Mouse (Mus musculus): ENCODE data around the gene Ephb1. TPM values are rescaled to one million over a fixed set of nuclear protein-coding genes. Genes with fewer than 3 reads are reported as not detected.

Gene Ephb1
- total and polyA plus RNA-seq, 3 experiments, result not detected

DNA sequence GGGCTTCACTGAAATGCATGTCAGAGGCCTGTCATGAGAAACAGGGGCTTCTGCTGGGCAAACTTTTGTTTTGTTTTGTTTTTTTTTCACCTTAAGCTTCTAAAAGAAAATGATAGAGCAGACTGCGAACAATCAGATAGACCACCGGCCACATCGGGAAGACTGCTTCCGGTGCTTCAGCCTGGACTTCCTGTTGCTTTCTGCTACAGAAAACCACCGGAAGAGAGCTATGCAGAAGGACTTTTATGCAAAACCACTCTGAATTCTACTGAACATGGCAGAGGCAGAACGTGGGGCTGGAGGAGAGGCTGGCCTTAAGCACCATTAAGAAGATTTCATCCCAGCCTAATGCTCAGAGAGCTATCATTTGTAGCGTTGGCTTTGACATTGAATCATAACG is 382.2 kb downstream of the Ephb1 start:
- Histone ChIP-seq H3K4me1 (ENCODE audit: control insufficient read depth in 1 of 2, insufficient read depth in 2 of 2, low read length in 2 of 2) (no peaks in the 10 kb centered on the region), H3K27me3 (ENCODE audit: control insufficient read depth in 1 of 2, insufficient read depth in 2 of 2, low read length in 2 of 2) (no peaks in the 10 kb centered on the region), H3K4me3 (ENCODE audit: control insufficient read depth in 1 of 2, insufficient read depth in 1 of 2, low read depth in 2 of 2, low read length in 2 of 2) (no peak overlapping the region), H3K9ac (ENCODE audit: control insufficient read depth, low read depth, low read length, poor library complexity, severe bottlenecking) (no peak overlapping the region), H3K79me2 (ENCODE audit: control insufficient read depth, insufficient read depth, low read length, poor library complexity) (no peaks in the 10 kb centered on the region), H3K27ac (ENCODE audit: control insufficient read depth, low read depth, low read length) (no peak overlapping the region), H3K9me3 (replicated peaks; ENCODE audit: insufficient read depth, low read length) (no peaks in the 10 kb centered on the region), H3K36me3 (ENCODE audit: control insufficient read depth in 1 of 2, insufficient read depth in 2 of 2, low read length in 2 of 2) (no peaks in the 10 kb centered on the region)
- no peak for DNase-seq (ENCODE audit: low read depth, low spot score)
- TF ChIP-seq SIN3A (IDR thresholded peaks at IDR 0.05; ENCODE audit: low read length) (no peak), KAT2A (conservative IDR thresholded peaks at IDR 0.05; ENCODE audit: low read depth, low read length) (no peak), EP300 (IDR thresholded peaks at IDR 0.05; ENCODE audit: low read depth in 1 of 2, low read length in 2 of 2) (no peak), NRF1 (IDR thresholded peaks at IDR 0.05; ENCODE audit: insufficient read depth, low read depth, low read length, poor library complexity, severe bottlenecking) (no peak), CHD2 (IDR thresholded peaks at IDR 0.05; ENCODE audit: low read length) (no peak), MEF2A (IDR thresholded peaks at IDR 0.05; ENCODE audit: extremely low read depth, insufficient replicate concordance, low read depth, low read length, poor library complexity, severe bottlenecking) (no peak), JUND (IDR thresholded peaks at IDR 0.05; ENCODE audit: low read depth, low read length) (no peak), E2F4 (IDR thresholded peaks at IDR 0.05; ENCODE audit: borderline replicate concordance, low read depth, low read length) (no peak), ZKSCAN1 (IDR thresholded peaks at IDR 0.05; ENCODE audit: low read depth, low read length) (no peak), HCFC1 (IDR thresholded peaks at IDR 0.05; ENCODE audit: low read depth, low read length) (no peak), RCOR1 (IDR thresholded peaks at IDR 0.05; ENCODE audit: low read depth, low read length) (no peak), SMC3 (IDR thresholded peaks at IDR 0.05; ENCODE audit: low read depth, low read length) (no peak), GABPA (IDR thresholded peaks at IDR 0.05; ENCODE audit: low read depth, low read length) (no peak), UBTF (IDR thresholded peaks at IDR 0.05; ENCODE audit: borderline replicate concordance, insufficient read depth, low read depth, low read length) (no peak), POLR2AphosphoS2 (IDR thresholded peaks at IDR 0.05; ENCODE audit: low read length) (no peak), RAD21 (IDR thresholded peaks at IDR 0.05; ENCODE audit: low read depth, low read length) (no peak), NELFE (IDR thresholded peaks at IDR 0.05; ENCODE audit: low read depth, low read length) (no peak), MAZ (IDR thresholded peaks at IDR 0.05; ENCODE audit: low read depth, low read length) (no peak)

DNA sequence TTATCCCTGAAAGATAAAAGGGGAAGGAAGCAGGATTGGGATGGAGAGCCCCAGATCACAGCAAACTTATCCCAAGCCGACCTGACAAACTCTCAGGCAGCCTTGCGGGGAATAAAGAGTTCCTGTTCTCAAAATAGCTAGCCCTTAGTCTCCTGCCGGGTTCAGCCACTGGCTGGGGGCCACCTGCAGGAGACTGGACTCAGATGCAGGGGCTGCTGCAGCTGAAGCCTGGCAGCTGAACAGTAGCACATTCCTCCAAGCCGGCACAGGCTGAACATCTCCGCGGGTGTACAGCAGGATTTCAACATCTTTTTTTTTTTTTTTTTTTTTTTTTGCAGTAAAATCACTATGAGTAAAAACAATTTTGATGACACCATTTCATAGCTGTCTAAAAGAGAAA is 382.7 kb downstream of the Ephb1 start:
- Histone ChIP-seq H3K9me3 (replicated peaks; ENCODE audit: insufficient read depth, low read length) (no peaks in the 10 kb centered on the region), H3K27ac (ENCODE audit: control insufficient read depth, low read depth, low read length) (no peak overlapping the region), H3K79me2 (ENCODE audit: control insufficient read depth, insufficient read depth, low read length, poor library complexity) (no peaks in the 10 kb centered on the region), H3K36me3 (ENCODE audit: control insufficient read depth in 1 of 2, insufficient read depth in 2 of 2, low read length in 2 of 2) (no peaks in the 10 kb centered on the region), H3K9ac (ENCODE audit: control insufficient read depth, low read depth, low read length, poor library complexity, severe bottlenecking) (no peak overlapping the region), H3K4me3 (ENCODE audit: control insufficient read depth in 1 of 2, insufficient read depth in 1 of 2, low read depth in 2 of 2, low read length in 2 of 2) (no peak overlapping the region), H3K27me3 (ENCODE audit: control insufficient read depth in 1 of 2, insufficient read depth in 2 of 2, low read length in 2 of 2) (no peaks in the 10 kb centered on the region), H3K4me1 (ENCODE audit: control insufficient read depth in 1 of 2, insufficient read depth in 2 of 2, low read length in 2 of 2) (no peaks in the 10 kb centered on the region)
- TF ChIP-seq ELF1 (IDR thresholded peaks at IDR 0.05; ENCODE audit: low read depth, low read length), result no peak
- TF ChIP-seq JUND (IDR thresholded peaks at IDR 0.05; ENCODE audit: low read depth, low read length), result no peak
- TF ChIP-seq CHD2 (IDR thresholded peaks at IDR 0.05; ENCODE audit: low read length), result no peak
- no peak for TF ChIP-seq SIN3A (IDR thresholded peaks at IDR 0.05; ENCODE audit: low read length)
- no peak for TF ChIP-seq POLR2A (IDR thresholded peaks at IDR 0.05; ENCODE audit: control insufficient read depth in 1 of 2, insufficient read depth in 1 of 2, low read depth in 1 of 2, low read length in 2 of 2, poor library complexity in 1 of 2)
- no peak for TF ChIP-seq RCOR1 (IDR thresholded peaks at IDR 0.05; ENCODE audit: low read depth, low read length)
- no peak for TF ChIP-seq MAZ (IDR thresholded peaks at IDR 0.05; ENCODE audit: low read depth, low read length)
- no peak for TF ChIP-seq MAX (IDR thresholded peaks at IDR 0.05; ENCODE audit: low read length)
- no peak for TF ChIP-seq CTCF (IDR thresholded peaks at IDR 0.05 in 2 of 3, conservative IDR thresholded peaks at IDR 0.05 in 1 of 3; ENCODE audit: control insufficient read depth in 1 of 3, insufficient read depth in 1 of 3, low read depth in 2 of 3, low read length in 3 of 3, poor library complexity in 1 of 3, severe bottlenecking in 1 of 3)
- no peak for TF ChIP-seq MXI1 (IDR thresholded peaks at IDR 0.05; ENCODE audit: low read depth, low read length)
- TF ChIP-seq KAT2A (conservative IDR thresholded peaks at IDR 0.05; ENCODE audit: low read depth, low read length), result no peak
- TF ChIP-seq MYB (IDR thresholded peaks at IDR 0.05; ENCODE audit: low read depth, low read length), result no peak
- DNase-seq (ENCODE audit: low read depth, low spot score), result no peak
